Mouse (Mus musculus): ENCODE measurements at regions not wholly inside any gene's neighbourhood (a gene's known extent, or its start where the extent isn't known, plus 50 kb on each side); places are given as distances from the start of the nearest gene placed in this dataset.

GRCm38 (mm10) chr13:5729426-5730068 lies 131.7 kb upstream of the Klf6 start:
- no peak for TF ChIP-seq GATA4 (IDR thresholded peaks at IDR 0.05; ENCODE audit: insufficient replicate concordance, low read length)

GRCm38 (mm10) chr13:5732206-5732605 lies 129.1 kb upstream of the Klf6 start:
- no peak for TF ChIP-seq GATA4 (IDR thresholded peaks at IDR 0.05; ENCODE audit: insufficient replicate concordance, low read length)

GRCm38 (mm10) chr13:5735027-5735624 lies 126.2 kb upstream of the Klf6 start:
- no peak for TF ChIP-seq GATA4 (IDR thresholded peaks at IDR 0.05; ENCODE audit: insufficient replicate concordance, low read length)

GRCm38 (mm10) chr13:5736472-5736871 lies 124.8 kb upstream of the Klf6 start:
- no peak for TF ChIP-seq GATA4 (IDR thresholded peaks at IDR 0.05; ENCODE audit: insufficient replicate concordance, low read length)

- TF ChIP-seq GATA4 (IDR thresholded peaks at IDR 0.05; ENCODE audit: insufficient replicate concordance, low read length): no peak
Measured at GRCm38 (mm10) chr13:5737214-5737613, 124.1 kb upstream of the Klf6 start.

GRCm38 (mm10) chr13:5740805-5741204 lies 120.5 kb upstream of the Klf6 start:
- no peak for TF ChIP-seq GATA4 (IDR thresholded peaks at IDR 0.05; ENCODE audit: insufficient replicate concordance, low read length)

GRCm38 (mm10) chr13:5744949-5745348 lies 116.3 kb upstream of the Klf6 start:
- TF ChIP-seq GATA4 (IDR thresholded peaks at IDR 0.05; ENCODE audit: insufficient replicate concordance, low read length): no peak

GRCm38 (mm10) chr13:5757176-5757575 lies 104.1 kb upstream of the Klf6 start:
- no peak for TF ChIP-seq GATA4 (IDR thresholded peaks at IDR 0.05; ENCODE audit: insufficient replicate concordance, low read length)

GRCm38 (mm10) chr13:5757963-5758362 lies 103.3 kb upstream of the Klf6 start:
- TF ChIP-seq GATA4 (IDR thresholded peaks at IDR 0.05; ENCODE audit: insufficient replicate concordance, low read length): no peak

GRCm38 (mm10) chr13:5760030-5760429 lies 101.3 kb upstream of the Klf6 start:
- TF ChIP-seq GATA4 (IDR thresholded peaks at IDR 0.05; ENCODE audit: insufficient replicate concordance, low read length): no peak

- TF ChIP-seq GATA4 (IDR thresholded peaks at IDR 0.05; ENCODE audit: insufficient replicate concordance, low read length): no peak
Measured at GRCm38 (mm10) chr13:5766394-5766793, 94.9 kb upstream of the Klf6 start.

GRCm38 (mm10) chr13:5767202-5767601 lies 94.1 kb upstream of the Klf6 start:
- TF ChIP-seq GATA4 (IDR thresholded peaks at IDR 0.05; ENCODE audit: insufficient replicate concordance, low read length): no peak

- no peak for TF ChIP-seq GATA4 (IDR thresholded peaks at IDR 0.05; ENCODE audit: insufficient replicate concordance, low read length)
Measured at GRCm38 (mm10) chr13:5768699-5769098, 92.6 kb upstream of the Klf6 start.

GRCm38 (mm10) chr13:5769283-5770260 lies 91.7 kb upstream of the Klf6 start:
- no peak for TF ChIP-seq GATA4 (IDR thresholded peaks at IDR 0.05; ENCODE audit: insufficient replicate concordance, low read length)

GRCm38 (mm10) chr13:5773811-5774210 lies 87.5 kb upstream of the Klf6 start:
- no peak for TF ChIP-seq GATA4 (IDR thresholded peaks at IDR 0.05; ENCODE audit: insufficient replicate concordance, low read length)

Data from liver, adult (tissue).